Mouse (Mus musculus) cerebellum, adult 2 months (tissue): ENCODE data around the gene Allc. TPM values are rescaled to one million over a fixed set of nuclear protein-coding genes. Genes with fewer than 3 reads are reported as not detected.

ENCODE experiments used
- DNase-seq, 2 experiments: peaks; one replicate each; pipeline ENCODE4 v3.0.0; 2021
- H3K27ac ChIP-seq: fragments of 200-500 bp; 2 replicates; pipeline ENCODE4 v1.5.1; 2012; ENCODE audit warnings: low read length, control low read depth, inconsistent platforms; ENCODE audit not compliant: insufficient read depth
- H3K27me3 ChIP-seq: fragments of 200-500 bp; 2 replicates; pipeline ENCODE4 v1.6.1; 2012; ENCODE audit warnings: inconsistent platforms, mild to moderate bottlenecking, low read length, moderate library complexity; ENCODE audit not compliant: control insufficient read depth, insufficient read depth
- H3K4me1 ChIP-seq: fragments of 200-500 bp; 2 replicates; pipeline ENCODE4 v1.6.1; 2011; ENCODE audit warnings: low read length; ENCODE audit not compliant: control insufficient read depth, insufficient read depth
- H3K4me3 ChIP-seq: fragments of 200-500 bp; replicated peaks from 2 replicates; pipeline ENCODE3; 2011; ENCODE audit warnings: mild to moderate bottlenecking, low read depth, low read length, control low read depth; ENCODE audit not compliant: insufficient read depth
- CTCF ChIP-seq: fragments of 200-500 bp; IDR thresholded peaks from 2 replicates; pipeline ENCODE4 v1.5.1; 2011; ENCODE audit warnings: low read depth, mild to moderate bottlenecking, control low read depth, low read length, moderate library complexity, borderline replicate concordance; ENCODE audit not compliant: insufficient read depth
- POLR2A ChIP-seq: fragments of 200-500 bp; IDR thresholded peaks from 2 replicates; pipeline ENCODE4 v1.6.1; 2011; ENCODE audit warnings: low read length, control low read depth, borderline replicate concordance; ENCODE audit not compliant: insufficient read depth
- WGBS: fragments of 180-500 bp; shearing (Covaris S2); methylation state at CpG from one replicate; pipeline ENCODE4 v1.1.7; 2018; 5-methylcytosine and 5-hydroxymethylcytosine counted together
- polyA plus RNA-seq: library from polyadenylated mRNA; depleted of rRNA; stranded (reverse); fragments of >200 nt; gene quantifications from 2 replicates; pipeline ENCODE4 v1.2.3, GENCODE M21; 2012; rRNA removed

Gene Allc
- polyA plus RNA-seq, 1 experiment = not detected

GRCm38 (mm10) chr12:28578147-28578546 lies 4.2 kb downstream of the Allc start:
- DNase-seq = no peak
- WGBS = 20% methylated on average over 3 of the region's 3 CpGs
- no peaks in the 10 kb centered on the region for H3K27me3 ChIP-seq
- H3K4me1 ChIP-seq = no peaks in the 10 kb centered on the region
- H3K27ac ChIP-seq = no peak overlapping the region
- H3K4me3 ChIP-seq = no peak overlapping the region
- TF ChIP-seq CTCF (no peak), POLR2A (no peak)

- Histone ChIP-seq H3K4me3 (no peak overlapping the region), H3K27ac (no peak overlapping the region), H3K4me1 (no peaks in the 10 kb centered on the region), H3K27me3 (no peaks in the 10 kb centered on the region)
- WGBS = 73% methylated on average over 6 of the region's 6 CpGs
- no peak for DNase-seq
- TF ChIP-seq POLR2A = no peak
- no peak for TF ChIP-seq CTCF
These were observed 6.8 kb downstream of the Allc start for GRCm38 (mm10) chr12:28575366-28576070.

GRCm38 (mm10) chr12:28572241-28572640 lies 10.1 kb downstream of the Allc start:
- TF ChIP-seq POLR2A (no peak), CTCF (no peak)
- DNase-seq = no peak
- Histone ChIP-seq H3K27ac (no peak overlapping the region), H3K4me1 (no peaks in the 10 kb centered on the region), H3K27me3 (no peaks in the 10 kb centered on the region), H3K4me3 (no peak overlapping the region)
- WGBS = 80% methylated on average over 2 of the region's 2 CpGs

- Histone ChIP-seq H3K27me3 (no peaks in the 10 kb centered on the region; the same call in 1 of the 2 replicates), H3K4me1 (no peaks in the 10 kb centered on the region), H3K4me3 (no peak within 1 kb of the TSS), H3K27ac (no peak within 1 kb of the TSS)
- 78% methylated on average over 15 of the region's 15 CpGs for WGBS
- no peak for DNase-seq
- TF ChIP-seq CTCF (no peak), POLR2A (no peak)
These were observed 30.0 kb downstream of the Allc start, which contains the start of gene Dcdc2c for GRCm38 (mm10) chr12:28552299-28552698. Gene Dcdc2c, minus strand, starts transcription at chr12:28552399.

GRCm38 (mm10) chr12:28551775-28552174 lies 30.5 kb downstream of the Allc start:
- TF ChIP-seq CTCF (no peak), POLR2A (no peak)

GRCm38 (mm10) chr12:28548887-28549286 lies 33.4 kb downstream of the Allc start:
- Histone ChIP-seq H3K27ac (no peak overlapping the region), H3K4me1 (no peaks in the 10 kb centered on the region), H3K27me3 (no peaks in the 10 kb centered on the region), H3K4me3 (no peak overlapping the region)
- no peak for TF ChIP-seq CTCF
- DNase-seq = no peak
- WGBS = 32% methylated on average over 4 of the region's 4 CpGs

More at GRCm38 (mm10) chr12:28551775-28552174, 30.5 kb downstream of the Allc start:
- no peak for DNase-seq
- 71% methylated on average over 18 of the region's 18 CpGs for WGBS
- H3K4me1 ChIP-seq = no peaks in the 10 kb centered on the region
- H3K4me3 ChIP-seq = no peak overlapping the region
- no peak overlapping the region for H3K27ac ChIP-seq
- no peaks in the 10 kb centered on the region; the same call in 1 of the 2 replicates for H3K27me3 ChIP-seq

GRCm38 (mm10) chr12:28514264-28514775 lies 68.0 kb downstream of the Allc start:
- Histone ChIP-seq H3K27ac (no peak overlapping the region), H3K4me3 (no peak overlapping the region), H3K27me3 (no peaks in the 10 kb centered on the region), H3K4me1 (no peaks in the 10 kb centered on the region)
- TF ChIP-seq CTCF (no peak), POLR2A (no peak)
- 24% methylated on average over 1 of the region's 1 CpGs for WGBS
- no peak for DNase-seq

GRCm38 (mm10) chr12:28509699-28510280 lies 72.5 kb downstream of the Allc start:
- Histone ChIP-seq H3K27me3 (no peaks in the 10 kb centered on the region), H3K4me3 (no peak overlapping the region), H3K4me1 (no peaks in the 10 kb centered on the region), H3K27ac (no peak overlapping the region)
- DNase-seq = no peak
- TF ChIP-seq POLR2A (no peak), CTCF (no peak)
- WGBS = 37% methylated on average over 5 of the region's 5 CpGs

Other genes starting within 250 kb of the Allc start
- not detected in 2 replicates for gene Dcdc2c, start 30.1 kb downstream of the Allc start, polyA plus RNA-seq
- gene Colec11, start 40.9 kb upstream of the Allc start, polyA plus RNA-seq = 0.79 and 1.0 TPM in 2 replicates
- gene Rps7, start 53.4 kb upstream of the Allc start, polyA plus RNA-seq = 299 and 310 TPM in 2 replicates
- 17.5 and 19.6 TPM in 2 replicates for gene Rnaseh1, start 67.1 kb upstream of the Allc start, polyA plus RNA-seq
- gene Adi1, start 92.7 kb upstream of the Allc start, polyA plus RNA-seq = 60.5 and 67.3 TPM in 2 replicates
- gene Trappc12, start 167.9 kb upstream of the Allc start, polyA plus RNA-seq = 49.4 and 50.8 TPM in 2 replicates
- 40.6 and 42.2 TPM in 2 replicates for gene Eipr1, start 169.3 kb upstream of the Allc start, polyA plus RNA-seq